ENCODE assay signal across 12 mouse cellular contexts in genomic region chr6:86637171-86637835, GRCm38 (mm10). TPM values are rescaled to one million over a fixed set of nuclear protein-coding genes. Genes with fewer than 3 reads are reported as not detected.
DNase-seq lines count a peak whose midpoint lies in the region; ATAC-seq and TF ChIP-seq lines count a peak whose summit lies in the region.
"Had no signal": no experiment of that assay in that cellular context is flagged by ENCODE, and none has a peak within 500 bp of the region (broad histone marks: within the 10 kb centered on the region; RNA-seq: fewer than 3 reads in every experiment).

No protein-coding gene starts in this region.

- no peak overlapping the region for H3K27ac ChIP-seq in intestine, embryonic 15.5 days
- H3K27ac ChIP-seq in intestine, postnatal 0 days (ENCODE audit: low read depth, low read length): no peak overlapping the region; the same call in none of the 2 replicates
- peak overlapping the region; percentile 95 for H3K27ac ChIP-seq in liver, embryonic 16.5 days (ENCODE audit: low read length)
- H3K27ac ChIP-seq in lung, postnatal 0 days (ENCODE audit: low read length): no peak overlapping the region
- H3K27ac ChIP-seq: midbrain, embryonic 13.5 days had no signal

- TF ChIP-seq CTCF in intestine, postnatal 0 days (IDR thresholded peaks at IDR 0.05; ENCODE audit: low read depth): no peak
- no peak for TF ChIP-seq CTCF in lung, postnatal 0 days (IDR thresholded peaks at IDR 0.05)

- no peak overlapping the region for H3K4me2 ChIP-seq in intestine, embryonic 15.5 days (replicated peaks)
- no peak overlapping the region for H3K4me2 ChIP-seq in intestine, postnatal 0 days (replicated peaks; ENCODE audit: low read depth)
- peak overlapping the region; percentile 51 for H3K4me2 ChIP-seq in liver, embryonic 16.5 days (ENCODE audit: low read depth, low read length)
- H3K4me2 ChIP-seq in lung, postnatal 0 days (replicated peaks; ENCODE audit: low read depth, low read length): no peak overlapping the region
- H3K4me2 ChIP-seq: midbrain, embryonic 13.5 days had no signal

- H3K36me3 ChIP-seq in intestine, embryonic 15.5 days: no peaks in the 10 kb centered on the region
- H3K36me3 ChIP-seq in intestine, postnatal 0 days (ENCODE audit: control insufficient read depth, insufficient read depth): no peaks in the 10 kb centered on the region
- H3K36me3 ChIP-seq in liver, embryonic 16.5 days (ENCODE audit: control insufficient read depth, insufficient read depth): no peaks in the 10 kb centered on the region
- H3K36me3 ChIP-seq in lung, postnatal 0 days (ENCODE audit: insufficient read depth, low read length): no peaks in the 10 kb centered on the region
- H3K36me3 ChIP-seq: midbrain, embryonic 13.5 days had no signal

- no peak overlapping the region for H3K9ac ChIP-seq in intestine, embryonic 15.5 days
- H3K9ac ChIP-seq in intestine, postnatal 0 days (ENCODE audit: low read depth, low read length): no peak overlapping the region
- peak overlapping the region; percentile 67 for H3K9ac ChIP-seq in liver, embryonic 16.5 days (ENCODE audit: low read depth, low read length)
- no peak overlapping the region for H3K9ac ChIP-seq in lung, postnatal 0 days (replicated peaks; ENCODE audit: low read depth)
- H3K9ac ChIP-seq: midbrain, embryonic 13.5 days had no signal

- no peaks in the 10 kb centered on the region for H3K27me3 ChIP-seq in intestine, embryonic 15.5 days (replicated peaks)
- no peaks in the 10 kb centered on the region for H3K27me3 ChIP-seq in intestine, postnatal 0 days (replicated peaks; ENCODE audit: control insufficient read depth, insufficient read depth, low read length)
- H3K27me3 ChIP-seq in liver, embryonic 16.5 days (ENCODE audit: control insufficient read depth, insufficient read depth, low read depth, low read length): no peaks in the 10 kb centered on the region
- no peaks in the 10 kb centered on the region for H3K27me3 ChIP-seq in lung, postnatal 0 days (replicated peaks; ENCODE audit: insufficient read depth, low read length)
- H3K27me3 ChIP-seq: midbrain, embryonic 13.5 days had no signal

- no peak overlapping the region for H3K4me3 ChIP-seq in intestine, embryonic 15.5 days (replicated peaks)
- no peak overlapping the region for H3K4me3 ChIP-seq in intestine, postnatal 0 days (ENCODE audit: low read depth, low read length)
- H3K4me3 ChIP-seq in liver, embryonic 16.5 days (ENCODE audit: low read depth, low read length): peak overlapping the region; percentile 3; the same call in 1 of the 2 replicates
- no peak overlapping the region for H3K4me3 ChIP-seq in lung, postnatal 0 days (ENCODE audit: low read depth, low read length)
- H3K4me3 ChIP-seq: midbrain, embryonic 13.5 days had no signal

- WGBS in intestine, embryonic 15.5 days: 53% methylated on average over 4 of the region's 4 CpGs
- WGBS in intestine, postnatal 0 days: 45% methylated on average over 4 of the region's 4 CpGs
- WGBS in liver, embryonic 16.5 days (ENCODE audit: insufficient replicate concordance): 23% methylated on average over 4 of the region's 4 CpGs
- 50% methylated on average over 4 of the region's 4 CpGs for WGBS in lung, postnatal 0 days

- TF ChIP-seq EP300 in lung, postnatal 0 days (IDR thresholded peaks at IDR 0.05): no peak

- H3K9me3 ChIP-seq in intestine, embryonic 15.5 days: no peaks in the 10 kb centered on the region
- H3K9me3 ChIP-seq in intestine, postnatal 0 days (ENCODE audit: control insufficient read depth): no peaks in the 10 kb centered on the region
- H3K9me3 ChIP-seq in liver, embryonic 16.5 days (replicated peaks; ENCODE audit: control insufficient read depth, low read length): no peaks in the 10 kb centered on the region
- H3K9me3 ChIP-seq in lung, postnatal 0 days (ENCODE audit: low read length): no peaks in the 10 kb centered on the region
- H3K9me3 ChIP-seq: midbrain, embryonic 13.5 days had no signal

- 0 out of 2 replicates have a peak, but pooled peaks cover 9% of the 10 kb centered on the region for H3K4me1 ChIP-seq in intestine, embryonic 15.5 days (replicated peaks)
- H3K4me1 ChIP-seq in intestine, postnatal 0 days (replicated peaks; ENCODE audit: control insufficient read depth, insufficient read depth, low read length): 0 out of 2 replicates have a peak, but pooled peaks cover 4% of the 10 kb centered on the region
- peaks cover 60% of the 10 kb centered on the region for H3K4me1 ChIP-seq in liver, embryonic 16.5 days (ENCODE audit: control insufficient read depth, low read depth, low read length)
- H3K4me1 ChIP-seq in lung, postnatal 0 days (ENCODE audit: insufficient read depth, low read depth, low read length): no peaks in the 10 kb centered on the region
- H3K4me1 ChIP-seq: midbrain, embryonic 13.5 days had no signal

- ATAC-seq in intestine, embryonic 15.5 days: peak; percentile 4; the same call in 1 of the 2 replicates
- ATAC-seq in intestine, postnatal 0 days: no peak
- ATAC-seq in erythroid progenitor cell, adult 5-6 weeks (replicated peaks; ENCODE audit: low FRiP score, poor library complexity, severe bottlenecking): peak; percentile 54
- peak; percentile 51 for ATAC-seq in liver, embryonic 16.5 days (ENCODE audit: low read depth)
- no peak for ATAC-seq in lung, postnatal 0 days
- ATAC-seq: midbrain, embryonic 13.5 days had no signal

- DNase-seq in c-Kit-negative CD71-positive TER-119-positive erythroid progenitor cells, embryonic 14.5 days (ENCODE audit: low read depth, low spot score): peak; percentile 74
- DNase-seq in left cerebral cortex, adult 11 months (ENCODE audit: low spot score): no peak
- no peak for DNase-seq in lung, postnatal 0 days (ENCODE audit: low spot score)
- no peak for DNase-seq in kidney, postnatal 36 days
- DNase-seq: gastrocnemius, postnatal 36 days; thymus, postnatal 4 days had no signal

RNA-seq across cellular contexts. Expression of gene Asprv1, which starts 9.3 kb away (rescaled TPM):
- polyA plus RNA-seq in intestine, embryonic 15.5 days (2015; fragmentation: Nextera tagmentation; extraction: Ambion mirVana): 0.66 and 1.2 TPM in 2 replicates
- polyA plus RNA-seq in intestine, postnatal 0 days (2015; fragmentation: Nextera tagmentation; extraction: Ambion mirVana): 1.3 and 1.6 TPM in 2 replicates
- total RNA-seq in erythroid progenitor cell, adult 5-6 weeks (2015; ENCODE audit: low replicate concordance): 4.3 TPM in 1 of 2 replicates, not detected in the other
- total RNA-seq in erythroid progenitor cell, adult 5-6 weeks (2017; ENCODE audit: low replicate concordance): 0.64 and 6.5 TPM in 2 replicates
- polyA plus RNA-seq in liver, embryonic 16.5 days (2015; fragmentation: Nextera tagmentation; extraction: Ambion mirVana): 2.3 and 2.9 TPM in 2 replicates
- polyA plus RNA-seq in lung, postnatal 0 days (2015; fragmentation: Nextera tagmentation; extraction: Ambion mirVana): 4.4 and 4.6 TPM in 2 replicates
- total RNA-seq: adrenal gland, adult 2 months; gastrocnemius, postnatal 36 days had no signal

RNA-seq across cellular contexts. Expression of gene Mxd1, which starts 31.7 kb away (rescaled TPM):
- 13.8 and 14.7 TPM in 2 replicates for polyA plus RNA-seq in intestine, embryonic 15.5 days (2015; fragmentation: Nextera tagmentation; extraction: Ambion mirVana)
- polyA plus RNA-seq in intestine, postnatal 0 days (2015; fragmentation: Nextera tagmentation; extraction: Ambion mirVana): 23.1 and 23.9 TPM in 2 replicates
- total RNA-seq in erythroid progenitor cell, adult 5-6 weeks (2015; ENCODE audit: low replicate concordance): 120 and 125 TPM in 2 replicates
- 150 and 170 TPM in 2 replicates for total RNA-seq in erythroid progenitor cell, adult 5-6 weeks (2017; ENCODE audit: low replicate concordance)
- polyA plus RNA-seq in liver, embryonic 16.5 days (2015; fragmentation: Nextera tagmentation; extraction: Ambion mirVana): 51.6 and 53.8 TPM in 2 replicates
- 16.4 and 17.2 TPM in 2 replicates for polyA plus RNA-seq in lung, postnatal 0 days (2015; fragmentation: Nextera tagmentation; extraction: Ambion mirVana)

RNA-seq across cellular contexts. Expression of gene Snrnp27, which starts 47.0 kb away (rescaled TPM):
- polyA plus RNA-seq in intestine, embryonic 15.5 days (2015; fragmentation: Nextera tagmentation; extraction: Ambion mirVana): 96.0 and 105 TPM in 2 replicates
- polyA plus RNA-seq in intestine, postnatal 0 days (2015; fragmentation: Nextera tagmentation; extraction: Ambion mirVana): 86.4 and 97.1 TPM in 2 replicates
- total RNA-seq in erythroid progenitor cell, adult 5-6 weeks (2015; ENCODE audit: low replicate concordance): 79.2 and 101 TPM in 2 replicates
- total RNA-seq in erythroid progenitor cell, adult 5-6 weeks (2017; ENCODE audit: low replicate concordance): 78.6 and 116 TPM in 2 replicates
- polyA plus RNA-seq in liver, embryonic 16.5 days (2015; fragmentation: Nextera tagmentation; extraction: Ambion mirVana): 35.6 and 47.6 TPM in 2 replicates
- polyA plus RNA-seq in lung, postnatal 0 days (2015; fragmentation: Nextera tagmentation; extraction: Ambion mirVana): 91.2 and 95.5 TPM in 2 replicates

Comparison
In these comparisons a context has a peak if more than half of its experiments do, and no peak if none do; other contexts are left out.
1. ATAC-seq: peak in intestine, embryonic 15.5 days (single experiment), erythroid progenitor cell, adult 5-6 weeks (single experiment) and liver, embryonic 16.5 days (single experiment); none in intestine, postnatal 0 days (single experiment) and lung, postnatal 0 days (single experiment).